Mouse (Mus musculus) gastrocnemius, adult 2 months (tissue): ENCODE results near the gene Hist2h3c1. TPM values are rescaled to one million over a fixed set of nuclear protein-coding genes. Genes with fewer than 3 reads are reported as not detected.
"Not testable (repeated sequence)": the region's sequence is repeated elsewhere in the genome, so short reads cannot be mapped to it uniquely, and the experiment has no call there.

Experiments used
- DNase-seq: peaks from one replicate; pipeline ENCODE4 v3.0.0; 2022
- H3K27ac ChIP-seq: fragments of 200-600 bp; 2 replicates; pipeline ENCODE4 v1.8.1; 2022; ENCODE audit warnings: mild to moderate bottlenecking
- H3K4me3 ChIP-seq: fragments of 200-600 bp; 2 replicates; pipeline ENCODE4 v1.8.1; 2022; ENCODE audit warnings: mild to moderate bottlenecking, moderate library complexity
- CTCF ChIP-seq: fragments of 200-600 bp; IDR thresholded peaks from 2 replicates; pipeline ENCODE4 v1.8.1; 2022; ENCODE audit warnings: antibody characterized with exemption, mild to moderate bottlenecking, moderate library complexity
- intact Hi-C: fragments of 180-260 bp; cut with DNase I; formaldehyde crosslinking; loops from one replicate; pipeline ENCODE4 v1.15.1; 2025
- total RNA-seq, 2 experiments: library from RNA; stranded (reverse); gene quantifications; 2 replicates each; pipeline ENCODE4 v1.2.3; 2021

Gene Hist2h3c1
- total RNA-seq, 2 experiments from 2014 or later, result not detected

- Histone ChIP-seq H3K27ac (no peak overlapping the region), H3K4me3 (peak overlapping the region; percentile 19; the same call in 1 of the 2 replicates)
- DNase-seq, result no peak
- intact Hi-C loops, result loop anchor here (2.0 kb wide), 1 partner anchor 15 kb away; no protein-coding TSS in a partner anchor
- no peak for TF ChIP-seq CTCF
Measured at GRCm38 (mm10) chr3:96237904-96238511, 8.5 kb upstream of the Hist2h3c1 start.

GRCm38 (mm10) chr3:96238954-96239793, 7.3 kb upstream of the Hist2h3c1 start, which contains the start of gene Hist2h3c2:
Hist2h3c2 (minus strand) TSS chr3:96239127.
- H3K4me3 ChIP-seq, result peak within 1 kb of the TSS; percentile 71
- peak; percentile 64 for DNase-seq
- intact Hi-C loops, result not testable (repeated sequence)
- peak within 1 kb of the TSS; percentile 92 for H3K27ac ChIP-seq

- Histone ChIP-seq H3K4me3 (peak within 1 kb of the TSS; percentile 71), H3K27ac (peak within 1 kb of the TSS; percentile 92)
- DNase-seq, result peak; percentile 95
- intact Hi-C loops, result not testable (repeated sequence)
Measured at GRCm38 (mm10) chr3:96239949-96240798, 6.3 kb upstream of the Hist2h3c1 start, which contains the start of gene Hist2h2aa2. Hist2h2aa2 (minus strand) TSS chr3:96240276.

GRCm38 (mm10) chr3:96240799-96241197, 5.7 kb upstream of the Hist2h3c1 start:
- intact Hi-C loops, result no loop called here
- no peak for TF ChIP-seq CTCF
- no peak for DNase-seq
- Histone ChIP-seq H3K4me3 (peak overlapping the region; percentile 64), H3K27ac (peak overlapping the region; percentile 89)

- Histone ChIP-seq H3K27ac (peak overlapping the region; percentile 99), H3K4me3 (peak overlapping the region; percentile 78)
- intact Hi-C loops, result no loop called here
- TF ChIP-seq CTCF, result no peak
- DNase-seq, result peak; percentile 28
Measured at GRCm38 (mm10) chr3:96243921-96244572, 2.4 kb upstream of the Hist2h3c1 start.

GRCm38 (mm10) chr3:96245003-96245886, 1.2 kb upstream of the Hist2h3c1 start, which contains the start of gene Hist2h2aa1:
Hist2h2aa1 (plus strand) TSS chr3:96245497.
- intact Hi-C loops, result not testable (repeated sequence)
- Histone ChIP-seq H3K27ac (peak within 1 kb of the TSS; percentile 99), H3K4me3 (peak within 1 kb of the TSS; percentile 78)
- peak; percentile 93 for DNase-seq

- intact Hi-C loops, DNase-seq: not testable (repeated sequence)
- peak overlapping the region; percentile 68 for H3K4me3 ChIP-seq
- peak overlapping the region; percentile 81 for H3K27ac ChIP-seq
Measured at GRCm38 (mm10) chr3:96246018-96246417, 467 bp upstream of the Hist2h3c1 start.

GRCm38 (mm10) chr3:96247356-96248140, 1.1 kb downstream of the Hist2h3c1 start:
- DNase-seq, result no peak
- Histone ChIP-seq H3K27ac (no peak overlapping the region), H3K4me3 (peak overlapping the region; percentile 45)
- intact Hi-C loops, result no loop called here
- no peak for TF ChIP-seq CTCF

GRCm38 (mm10) chr3:96248141-96249033, 1.9 kb downstream of the Hist2h3c1 start:
- H3K4me3 ChIP-seq, result no peak overlapping the region
- no peak overlapping the region for H3K27ac ChIP-seq

GRCm38 (mm10) chr3:96249034-96249345, 2.5 kb downstream of the Hist2h3c1 start:
- TF ChIP-seq CTCF, result no peak
- no peak for DNase-seq
- Histone ChIP-seq H3K27ac (no peak overlapping the region), H3K4me3 (no peak overlapping the region)
- intact Hi-C loops, result no loop called here

More at GRCm38 (mm10) chr3:96248141-96249033, 1.9 kb downstream of the Hist2h3c1 start:
- DNase-seq, result no peak
- intact Hi-C loops, result no loop called here
- TF ChIP-seq CTCF, result no peak
